Mouse (Mus musculus) MEL (cell line): ENCODE data around the gene Cdh13. TPM values are rescaled to one million over a fixed set of nuclear protein-coding genes. Genes with fewer than 3 reads are reported as not detected.

Experiments
- DNase-seq: peaks from one replicate; pipeline ENCODE4 v3.0.0; 2011; ENCODE audit warnings: low read depth, low spot score
- H3K27ac ChIP-seq: 2 replicates; pipeline ENCODE4 v1.5.1; 2012; ENCODE audit warnings: low read depth, mild to moderate bottlenecking, control low read depth, low read length, moderate library complexity; ENCODE audit not compliant: control insufficient read depth
- H3K27me3 ChIP-seq, 2 experiments: fragments of 150-350 bp in 1 of 2; sonication (generic) in 1 of 2; 2 replicates each; pipeline ENCODE4 v1.6.1; 2012; ENCODE audit warnings: low read length in 2 of 2, mild to moderate bottlenecking in 2 of 2, improper control_type of control experiment in 1 of 2, moderate library complexity in 1 of 2; ENCODE audit not compliant: insufficient read depth in 2 of 2, control insufficient read depth in 1 of 2
- H3K36me3 ChIP-seq, 2 experiments: 2 replicates each; pipeline ENCODE4 v1.6.1; 2012 to 2014; ENCODE audit warnings: low read length in 2 of 2, improper control_type of control experiment in 1 of 2, inconsistent platforms in 1 of 2, mild to moderate bottlenecking in 1 of 2; ENCODE audit not compliant: insufficient read depth in 2 of 2, control insufficient read depth in 1 of 2
- H3K4me1 ChIP-seq, 2 experiments: fragments of 150-350 bp in 1 of 2; sonication (generic) in 1 of 2; 2 replicates each; pipeline ENCODE4 v1.6.1; 2012; ENCODE audit warnings: low read length in 2 of 2, improper control_type of control experiment in 1 of 2, mild to moderate bottlenecking in 1 of 2; ENCODE audit not compliant: insufficient read depth in 2 of 2, control insufficient read depth in 1 of 2
- H3K4me3 ChIP-seq, 2 experiments: fragments of 150-350 bp in 1 of 2; sonication (generic) in 1 of 2; 2 replicates each; pipeline ENCODE4 v1.5.1; 2012; ENCODE audit warnings: low read depth in 2 of 2, low read length in 2 of 2, mild to moderate bottlenecking in 2 of 2, moderate library complexity in 2 of 2, control low read depth in 1 of 2, improper control_type of control experiment in 1 of 2; ENCODE audit not compliant: control insufficient read depth in 1 of 2, insufficient read depth in 1 of 2
- H3K79me2 ChIP-seq: 2 replicates; pipeline ENCODE4 v1.6.1; 2012; ENCODE audit warnings: mild to moderate bottlenecking, low read length, moderate library complexity; ENCODE audit not compliant: control insufficient read depth, poor library complexity, insufficient read depth
- H3K9ac ChIP-seq: 2 replicates; pipeline ENCODE4 v1.6.1; 2012; ENCODE audit warnings: low read depth, mild to moderate bottlenecking, control low read depth, low read length, moderate library complexity; ENCODE audit not compliant: control insufficient read depth, poor library complexity, severe bottlenecking
- H3K9me3 ChIP-seq: fragments of 150-350 bp; sonication (generic); replicated peaks from 2 replicates; pipeline ENCODE4 v1.6.1; 2012; ENCODE audit warnings: mild to moderate bottlenecking, low read length, improper control_type of control experiment, moderate library complexity; ENCODE audit not compliant: insufficient read depth
- CTCF ChIP-seq, 3 experiments: IDR thresholded peaks in 2 of 3; conservative IDR thresholded peaks in 1 of 3; 2 replicates each; pipeline ENCODE4 v1.5.1; 2011 to 2012; ENCODE audit warnings: low read length in 3 of 3, low read depth in 2 of 3, mild to moderate bottlenecking in 2 of 3, improper control_type of control experiment in 1 of 3, inconsistent platforms in 1 of 3, mixed read lengths in 1 of 3, moderate library complexity in 1 of 3; ENCODE audit not compliant: control insufficient read depth in 1 of 3, insufficient read depth in 1 of 3, poor library complexity in 1 of 3, severe bottlenecking in 1 of 3
- ELF1 ChIP-seq: IDR thresholded peaks from 2 replicates; pipeline ENCODE4 v1.6.1; 2014; ENCODE audit warnings: low read depth, mild to moderate bottlenecking, inconsistent platforms, low read length, improper control_type of control experiment, moderate library complexity
- JUND ChIP-seq: IDR thresholded peaks from 2 replicates; pipeline ENCODE4 v1.6.1; 2011; ENCODE audit warnings: low read depth, mild to moderate bottlenecking, improper control_type of control experiment, low read length
- MAFK ChIP-seq: IDR thresholded peaks from 2 replicates; pipeline ENCODE4 v1.6.1; 2011; ENCODE audit warnings: low read depth, mild to moderate bottlenecking, low read length, improper control_type of control experiment, borderline replicate concordance
- MAZ ChIP-seq: IDR thresholded peaks from 2 replicates; pipeline ENCODE4 v1.6.1; 2012; ENCODE audit warnings: low read depth, mild to moderate bottlenecking, inconsistent platforms, low read length, improper control_type of control experiment
- MEF2A ChIP-seq: IDR thresholded peaks from 2 replicates; pipeline ENCODE4 v1.6.1; 2014; ENCODE audit warnings: low read depth, mild to moderate bottlenecking, inconsistent platforms, low read length, improper control_type of control experiment; ENCODE audit not compliant: poor library complexity, insufficient replicate concordance, severe bottlenecking; ENCODE audit errors: extremely low read depth
- MYB ChIP-seq: IDR thresholded peaks from 2 replicates; pipeline ENCODE4 v1.6.1; 2011; ENCODE audit warnings: mild to moderate bottlenecking, low read depth, low read length, improper control_type of control experiment
- NELFE ChIP-seq: IDR thresholded peaks from 2 replicates; pipeline ENCODE4 v1.6.1; 2011; ENCODE audit warnings: low read depth, low read length, improper control_type of control experiment
- NRF1 ChIP-seq: IDR thresholded peaks from 2 replicates; pipeline ENCODE4 v1.6.1; 2014; ENCODE audit warnings: low read depth, mild to moderate bottlenecking, inconsistent platforms, low read length, improper control_type of control experiment, moderate library complexity; ENCODE audit not compliant: poor library complexity, insufficient read depth, severe bottlenecking
- POLR2A ChIP-seq, 2 experiments: IDR thresholded peaks; 2 replicates each; pipeline ENCODE4 v1.6.1; 2011 to 2012; ENCODE audit warnings: low read length in 2 of 2, mild to moderate bottlenecking in 2 of 2, control low read depth in 1 of 2, improper control_type of control experiment in 1 of 2, low read depth in 1 of 2, moderate library complexity in 1 of 2; ENCODE audit not compliant: control insufficient read depth in 1 of 2, insufficient read depth in 1 of 2, poor library complexity in 1 of 2
- RAD21 ChIP-seq: IDR thresholded peaks from 2 replicates; pipeline ENCODE4 v1.6.1; 2011; ENCODE audit warnings: mild to moderate bottlenecking, low read depth, low read length, improper control_type of control experiment
- SIN3A ChIP-seq: IDR thresholded peaks from 2 replicates; pipeline ENCODE4 v1.6.1; 2012; ENCODE audit warnings: low read length, improper control_type of control experiment, inconsistent platforms
- UBTF ChIP-seq: IDR thresholded peaks from 2 replicates; pipeline ENCODE4 v1.6.1; 2012; ENCODE audit warnings: low read depth, mild to moderate bottlenecking, inconsistent platforms, low read length, improper control_type of control experiment, moderate library complexity, borderline replicate concordance; ENCODE audit not compliant: insufficient read depth
- USF1 ChIP-seq: IDR thresholded peaks from 2 replicates; pipeline ENCODE4 v1.6.1; 2014; ENCODE audit warnings: low read depth, mild to moderate bottlenecking, inconsistent platforms, low read length, improper control_type of control experiment, moderate library complexity
- USF2 ChIP-seq, 2 experiments: IDR thresholded peaks; 2 replicates each; pipeline ENCODE4 v1.6.1; 2011 to 2012; ENCODE audit warnings: improper control_type of control experiment in 2 of 2, low read length in 2 of 2, borderline replicate concordance in 1 of 2, inconsistent platforms in 1 of 2, low read depth in 1 of 2, mild to moderate bottlenecking in 1 of 2; ENCODE audit not compliant: insufficient read depth in 1 of 2
- ZKSCAN1 ChIP-seq: IDR thresholded peaks from 2 replicates; pipeline ENCODE4 v1.6.1; 2012; ENCODE audit warnings: low read depth, mild to moderate bottlenecking, inconsistent platforms, low read length, improper control_type of control experiment, moderate library complexity
- polyA plus RNA-seq, 2 experiments: library from polyadenylated mRNA; stranded (reverse) in 1 of 2; unstranded in 1 of 2; fragments of >175 nt in 1 of 2; fragments of >200 nt in 1 of 2; gene quantifications; 2 replicates each; pipeline versions ENCODE4 v1.2.1 to v1.2.4; 2012; ENCODE audit warnings: low replicate concordance in 2 of 2, low read depth in 1 of 2; ENCODE audit not compliant: insufficient read length in 2 of 2, insufficient read depth in 1 of 2, missing spikeins in 1 of 2
- total RNA-seq: library from RNA; depleted of rRNA; stranded (reverse); fragments of 300-350 nt; gene quantifications from 2 replicates; pipeline ENCODE4 v1.2.3, GENCODE M21; 2012

The Cdh13 gene
- total and polyA plus RNA-seq, 3 experiments, result not detected

- Histone ChIP-seq H3K27me3 (no peaks in the 10 kb centered on the region), H3K79me2 (no peaks in the 10 kb centered on the region), H3K27ac (no peak overlapping the region), H3K36me3 (no peaks in the 10 kb centered on the region), H3K4me1 (no peaks in the 10 kb centered on the region), H3K4me3 (no peak overlapping the region), H3K9ac (no peak overlapping the region), H3K9me3 (no peaks in the 10 kb centered on the region)
- no peak for DNase-seq
- no peak for TF ChIP-seq SIN3A
- no peak for TF ChIP-seq NRF1
- no peak for TF ChIP-seq CTCF (IDR thresholded peaks at IDR 0.05 in 2 of 3, conservative IDR thresholded peaks at IDR 0.05 in 1 of 3; ENCODE audit: control insufficient read depth in 1 of 3, insufficient read depth in 1 of 3, low read depth in 2 of 3, low read length in 3 of 3, poor library complexity in 1 of 3, severe bottlenecking in 1 of 3)
- no peak for TF ChIP-seq MAZ
- no peak for TF ChIP-seq POLR2A (IDR thresholded peaks at IDR 0.05; ENCODE audit: control insufficient read depth in 1 of 2, insufficient read depth in 1 of 2, low read depth in 1 of 2, low read length in 2 of 2, poor library complexity in 1 of 2)
- TF ChIP-seq ELF1, result no peak
- no peak for TF ChIP-seq MEF2A
- TF ChIP-seq USF2 (IDR thresholded peaks at IDR 0.05; ENCODE audit: borderline replicate concordance in 1 of 2, insufficient read depth in 1 of 2, low read depth in 1 of 2, low read length in 2 of 2), result no peak
- no peak for TF ChIP-seq ZKSCAN1
- no peak for TF ChIP-seq RAD21
- no peak for TF ChIP-seq MAFK
Measured at GRCm38 (mm10) chr8:118289525-118289924, 6.0 kb downstream of the Cdh13 start.

- no peaks in the 10 kb centered on the region for H3K79me2 ChIP-seq
- TF ChIP-seq MYB, result no peak
- TF ChIP-seq USF1, result no peak
- TF ChIP-seq UBTF, result no peak
- no peak for TF ChIP-seq NELFE
- TF ChIP-seq USF2 (IDR thresholded peaks at IDR 0.05; ENCODE audit: borderline replicate concordance in 1 of 2, insufficient read depth in 1 of 2, low read depth in 1 of 2, low read length in 2 of 2), result no peak
- TF ChIP-seq MEF2A, result no peak
- TF ChIP-seq NRF1, result no peak
- no peak for TF ChIP-seq JUND
- TF ChIP-seq SIN3A, result no peak
- no peak for DNase-seq
- no peaks in the 10 kb centered on the region for H3K36me3 ChIP-seq
- H3K4me1 ChIP-seq, result no peaks in the 10 kb centered on the region
- H3K9me3 ChIP-seq, result no peaks in the 10 kb centered on the region
- H3K27me3 ChIP-seq, result no peaks in the 10 kb centered on the region
- H3K9ac ChIP-seq, result no peak overlapping the region
- H3K27ac ChIP-seq, result no peak overlapping the region
- H3K4me3 ChIP-seq, result no peak overlapping the region
Measured at GRCm38 (mm10) chr8:118290266-118290665, 6.7 kb downstream of the Cdh13 start.
